Mouse (Mus musculus) megakaryocyte, embryonic 14.5 days (primary cell): Measurements from ENCODE around the gene Gm21887. TPM values are rescaled to one million over a fixed set of nuclear protein-coding genes. Genes with fewer than 3 reads are reported as not detected.
"Not testable (repeated sequence)": the region's sequence is repeated elsewhere in the genome, so short reads cannot be mapped to it uniquely, and the experiment has no call there.

ENCODE experiments used
- H3K27me3 ChIP-seq: replicated peaks from 2 replicates; pipeline ENCODE3; 2012; ENCODE audit warnings: inconsistent platforms
- H3K36me3 ChIP-seq: replicated peaks from 2 replicates; pipeline ENCODE3; 2012; ENCODE audit warnings: low read length, inconsistent platforms, mixed read lengths
- H3K4me1 ChIP-seq: 2 replicates; pipeline ENCODE4 v1.6.1; 2012; ENCODE audit warnings: inconsistent platforms
- H3K4me3 ChIP-seq: replicated peaks from 2 replicates; pipeline ENCODE3; 2012; ENCODE audit warnings: moderate library complexity, mild to moderate bottlenecking, inconsistent platforms
- H3K9me3 ChIP-seq: 2 replicates; pipeline ENCODE4 v1.6.1; 2012; ENCODE audit warnings: inconsistent platforms
- FLI1 ChIP-seq: IDR thresholded peaks from 2 replicates; pipeline ENCODE4 v1.6.1; 2012; ENCODE audit warnings: low read length, inconsistent platforms, mixed read lengths
- GATA1 ChIP-seq: IDR thresholded peaks from 3 replicates; pipeline ENCODE4 v1.6.1; 2012; ENCODE audit warnings: mixed read lengths, low read length, inconsistent platforms, borderline replicate concordance
- polyA plus RNA-seq: library from polyadenylated mRNA; stranded (reverse); fragments of >175 nt; gene quantifications from 2 replicates; pipeline ENCODE4 v1.2.3, GENCODE M21; 2012; ENCODE audit warnings: low replicate concordance; ENCODE audit not compliant: insufficient read depth

Gm21887 gene
- polyA plus RNA-seq, 1 experiment, result 1,328 TPM

- Histone ChIP-seq H3K9me3 (peaks cover 58% of the 10 kb centered on the region), H3K4me3 (peak overlapping the region; percentile 11)
- H3K36me3 ChIP-seq, H3K4me1 ChIP-seq, H3K27me3 ChIP-seq: not testable (repeated sequence)
- peak; percentile 11; the same call in 1 of the 3 replicates for TF ChIP-seq GATA1
Observed at GRCm38 (mm10) chrX:170008584-170008983, 875 bp upstream of the Gm21887 start.

- peaks cover 56% of the 10 kb centered on the region for H3K9me3 ChIP-seq
- H3K4me3 ChIP-seq, result peak overlapping the region; percentile 86
- not testable (repeated sequence) for H3K4me1 ChIP-seq, H3K27me3 ChIP-seq, H3K36me3 ChIP-seq
- peak; percentile 25; the same call in 1 of the 2 replicates for TF ChIP-seq FLI1
Observed at GRCm38 (mm10) chrX:170009801-170010221, 352 bp downstream of the Gm21887 start.

DNA sequence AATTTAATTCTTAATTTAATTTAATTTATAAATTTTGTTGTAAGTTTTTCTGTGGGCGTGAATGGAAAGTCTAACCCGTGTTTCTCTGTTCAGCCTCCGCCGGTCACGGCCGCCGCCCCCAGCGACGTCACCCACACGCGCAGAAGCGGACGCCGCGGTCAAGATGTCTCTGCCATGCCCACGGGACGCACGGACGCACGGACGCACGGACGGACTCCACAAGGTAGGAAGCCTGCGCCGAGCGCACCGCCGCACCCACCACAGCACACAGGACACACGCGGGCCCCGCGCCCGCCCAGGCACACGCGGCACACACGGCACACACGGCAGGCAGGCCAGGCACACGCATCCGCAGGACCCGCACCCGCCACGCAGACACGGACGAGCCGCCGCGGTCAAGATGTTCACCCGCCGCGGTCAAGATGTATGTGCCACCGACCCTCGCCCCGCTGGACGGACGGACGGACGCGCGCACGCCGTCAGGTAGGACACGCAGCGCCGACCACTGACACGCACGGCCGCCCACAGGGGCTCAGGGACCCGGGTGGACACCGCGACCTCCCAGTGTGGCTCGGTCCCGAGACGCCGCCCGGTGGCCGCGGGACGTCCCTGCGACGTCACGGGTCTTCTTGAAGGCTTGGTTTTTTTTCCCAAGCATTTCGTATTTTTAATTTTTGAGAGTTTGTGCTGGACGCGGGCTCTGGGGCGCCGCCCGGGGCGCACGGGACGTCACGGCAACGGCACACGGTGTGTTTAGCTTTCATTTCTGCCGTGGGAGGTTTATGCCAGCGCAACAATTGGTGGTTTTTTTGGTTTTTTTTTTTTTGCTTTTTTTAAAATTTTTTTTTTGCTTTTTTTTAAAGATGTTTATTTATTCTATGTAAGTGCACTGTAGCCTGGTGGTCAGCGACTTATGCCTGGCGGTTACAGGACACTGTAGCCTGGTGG, 1.4 kb downstream of the Gm21887 start:
- peak overlapping the region; percentile 84 for H3K4me3 ChIP-seq
- H3K27me3 ChIP-seq, H3K36me3 ChIP-seq, H3K4me1 ChIP-seq: not testable (repeated sequence)
- peaks cover 49% of the 10 kb centered on the region for H3K9me3 ChIP-seq
- TF ChIP-seq GATA1, result peak; percentile 75; the same call in 2 of the 3 replicates

- not testable (repeated sequence) for H3K4me1 ChIP-seq, H3K36me3 ChIP-seq, H3K27me3 ChIP-seq, H3K4me3 ChIP-seq
- peaks cover 49% of the 10 kb centered on the region for H3K9me3 ChIP-seq
Observed at GRCm38 (mm10) chrX:170011529-170011879, 2.0 kb downstream of the Gm21887 start.

DNA sequence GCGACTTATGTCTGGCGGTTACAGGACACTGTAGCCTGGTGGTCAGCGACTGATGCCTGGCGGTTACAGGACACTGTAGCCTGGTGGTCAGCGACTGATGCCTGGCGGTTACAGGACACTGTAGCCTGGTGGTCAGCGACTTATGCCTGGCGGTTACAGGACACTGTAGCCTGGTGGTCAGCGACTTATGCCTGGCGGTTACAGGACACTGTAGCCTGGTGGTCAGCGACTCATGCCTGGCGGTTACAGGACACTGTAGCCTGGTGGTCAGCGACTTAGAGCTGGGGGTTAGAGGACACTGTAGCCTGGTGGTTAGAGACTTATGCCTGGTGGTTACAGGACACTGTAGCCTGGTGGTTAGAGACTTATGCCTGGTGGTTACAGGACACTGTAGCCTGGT, 4.0 kb downstream of the Gm21887 start:
- Histone ChIP-seq H3K4me1 (peaks cover 11% of the 10 kb centered on the region), H3K9me3 (peaks cover 37% of the 10 kb centered on the region), H3K36me3 (peaks cover 14% of the 10 kb centered on the region)
- not testable (repeated sequence) for H3K27me3 ChIP-seq, H3K4me3 ChIP-seq

- Histone ChIP-seq H3K9me3 (peaks cover 37% of the 10 kb centered on the region), H3K4me1 (peaks cover 12% of the 10 kb centered on the region), H3K36me3 (peaks cover 19% of the 10 kb centered on the region)
- H3K27me3 ChIP-seq, H3K4me3 ChIP-seq: not testable (repeated sequence)
Observed at GRCm38 (mm10) chrX:170014038-170014437, 4.6 kb downstream of the Gm21887 start.

GRCm38 (mm10) chrX:170015883-170016282, 6.4 kb downstream of the Gm21887 start:
- H3K4me3 ChIP-seq, H3K4me1 ChIP-seq, H3K27me3 ChIP-seq: not testable (repeated sequence)
- Histone ChIP-seq H3K36me3 (peaks cover 24% of the 10 kb centered on the region), H3K9me3 (peaks cover 35% of the 10 kb centered on the region)

DNA sequence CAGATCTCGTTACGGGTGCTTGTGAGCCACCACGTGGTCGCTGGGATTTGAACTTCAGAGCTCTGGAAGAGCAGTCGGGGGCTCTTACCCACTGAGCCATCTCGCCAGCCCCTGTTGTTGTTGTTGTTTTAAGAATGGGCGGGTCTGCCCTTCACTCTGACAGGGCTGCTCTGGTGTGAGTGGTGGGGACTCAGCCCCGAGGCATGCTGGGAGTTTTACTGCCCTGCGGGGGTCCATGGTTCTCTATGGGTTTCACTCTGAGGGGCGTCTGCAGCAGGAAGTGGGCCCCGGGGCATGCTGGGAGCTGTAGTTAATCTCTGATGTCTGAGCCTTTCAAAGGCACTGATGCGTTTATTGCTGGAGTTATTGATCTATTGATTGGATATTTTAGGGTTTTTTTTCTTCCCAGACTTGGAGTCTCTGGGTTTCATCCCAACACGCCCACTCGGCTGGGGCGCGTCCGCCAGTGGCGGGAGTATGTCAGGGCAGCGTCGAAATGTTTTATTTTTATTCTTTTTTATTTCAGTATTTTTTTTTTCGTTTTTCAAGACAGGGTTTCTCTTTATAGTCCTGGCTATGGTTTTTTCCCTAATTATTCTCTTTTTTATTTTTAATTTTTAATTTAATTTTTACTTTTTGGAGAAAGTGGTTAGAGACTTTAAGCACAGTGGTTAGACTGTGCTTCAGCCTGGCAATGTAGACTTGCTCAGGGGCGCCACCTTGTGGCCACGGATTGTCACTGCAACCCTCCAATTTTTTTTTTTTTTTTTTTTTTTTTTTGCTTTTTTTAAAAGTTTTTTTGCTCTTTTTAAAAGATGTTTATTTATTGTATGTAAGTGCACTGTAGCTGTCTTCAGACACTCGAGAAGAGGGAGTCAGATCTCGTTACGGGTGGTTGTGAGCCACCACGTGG, 8.1 kb downstream of the Gm21887 start:
- Histone ChIP-seq H3K9me3 (peaks cover 37% of the 10 kb centered on the region), H3K36me3 (peaks cover 29% of the 10 kb centered on the region)
- not testable (repeated sequence) for H3K4me3 ChIP-seq, H3K4me1 ChIP-seq, H3K27me3 ChIP-seq

DNA sequence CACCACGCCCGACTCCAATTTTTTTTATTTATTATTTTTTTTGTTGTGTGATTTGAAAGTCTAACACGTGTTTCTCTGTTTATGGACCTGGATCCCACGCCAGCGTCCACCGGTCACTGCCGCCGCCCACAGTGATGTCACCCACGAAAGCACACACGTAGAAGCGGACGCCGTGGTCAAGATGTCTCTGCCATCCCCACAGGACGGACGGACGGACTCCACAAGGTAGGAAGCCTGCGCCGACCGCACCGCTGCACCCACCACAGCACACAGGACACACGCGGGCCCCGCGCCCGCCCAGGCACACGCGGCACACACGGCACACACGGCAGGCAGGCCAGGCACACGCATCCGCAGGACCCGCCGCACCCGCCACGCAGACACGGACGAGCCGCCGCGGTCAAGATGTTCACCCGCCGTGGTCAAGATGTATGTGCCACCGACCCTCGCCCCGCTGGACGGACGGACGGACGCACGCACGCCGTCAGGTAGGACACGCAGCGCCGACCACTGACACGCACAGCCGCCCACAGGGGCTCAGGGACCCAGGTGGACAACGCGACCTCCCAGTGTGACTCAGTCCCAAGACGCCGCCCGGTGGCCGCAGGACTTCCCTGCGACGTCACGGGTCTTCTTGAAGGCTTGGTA, 9.2 kb downstream of the Gm21887 start:
- not testable (repeated sequence) for H3K27me3 ChIP-seq, H3K4me1 ChIP-seq
- H3K36me3 ChIP-seq, result peaks cover 29% of the 10 kb centered on the region
- peaks cover 35% of the 10 kb centered on the region for H3K9me3 ChIP-seq
- H3K4me3 ChIP-seq, result peak overlapping the region; percentile 5

DNA sequence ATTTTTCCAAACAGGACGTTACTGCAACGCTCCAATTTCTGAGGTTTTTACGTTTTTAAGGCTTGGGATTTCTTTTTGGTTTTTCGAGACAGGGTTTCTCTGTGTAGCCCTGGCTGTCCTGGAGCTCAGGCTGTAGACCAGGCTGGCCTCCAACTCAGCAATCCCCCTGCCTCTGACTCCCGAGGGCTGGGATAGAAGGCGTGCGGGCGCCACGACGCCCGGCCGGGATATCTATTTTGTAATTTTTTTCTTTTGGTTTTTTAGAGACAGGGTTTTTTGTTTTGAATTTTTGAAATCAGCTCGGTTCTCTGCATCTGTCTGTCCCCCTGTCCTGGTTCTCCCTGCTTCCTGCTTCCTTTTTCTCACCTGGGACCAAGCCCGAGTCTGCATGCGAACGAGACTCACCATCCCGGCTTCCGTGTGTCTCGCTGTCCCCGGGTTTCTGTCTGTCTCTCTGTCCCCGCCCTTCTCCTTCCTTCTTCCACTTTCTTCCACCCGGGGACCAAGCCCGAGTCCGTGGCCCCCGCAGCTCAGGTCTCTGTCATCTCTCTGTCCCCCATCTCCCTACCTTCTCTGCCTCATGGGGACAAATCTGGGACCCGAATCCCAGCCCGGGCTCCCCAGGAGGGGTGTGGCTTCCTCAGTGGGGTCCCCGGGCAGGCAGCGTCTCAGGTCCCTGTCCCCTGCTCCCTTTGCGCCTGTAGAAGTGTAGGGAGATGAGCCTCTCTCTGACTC, 9.9 kb downstream of the Gm21887 start:
- Histone ChIP-seq H3K9me3 (peaks cover 31% of the 10 kb centered on the region), H3K36me3 (peaks cover 29% of the 10 kb centered on the region)
- H3K4me3 ChIP-seq, H3K27me3 ChIP-seq, H3K4me1 ChIP-seq: not testable (repeated sequence)

DNA sequence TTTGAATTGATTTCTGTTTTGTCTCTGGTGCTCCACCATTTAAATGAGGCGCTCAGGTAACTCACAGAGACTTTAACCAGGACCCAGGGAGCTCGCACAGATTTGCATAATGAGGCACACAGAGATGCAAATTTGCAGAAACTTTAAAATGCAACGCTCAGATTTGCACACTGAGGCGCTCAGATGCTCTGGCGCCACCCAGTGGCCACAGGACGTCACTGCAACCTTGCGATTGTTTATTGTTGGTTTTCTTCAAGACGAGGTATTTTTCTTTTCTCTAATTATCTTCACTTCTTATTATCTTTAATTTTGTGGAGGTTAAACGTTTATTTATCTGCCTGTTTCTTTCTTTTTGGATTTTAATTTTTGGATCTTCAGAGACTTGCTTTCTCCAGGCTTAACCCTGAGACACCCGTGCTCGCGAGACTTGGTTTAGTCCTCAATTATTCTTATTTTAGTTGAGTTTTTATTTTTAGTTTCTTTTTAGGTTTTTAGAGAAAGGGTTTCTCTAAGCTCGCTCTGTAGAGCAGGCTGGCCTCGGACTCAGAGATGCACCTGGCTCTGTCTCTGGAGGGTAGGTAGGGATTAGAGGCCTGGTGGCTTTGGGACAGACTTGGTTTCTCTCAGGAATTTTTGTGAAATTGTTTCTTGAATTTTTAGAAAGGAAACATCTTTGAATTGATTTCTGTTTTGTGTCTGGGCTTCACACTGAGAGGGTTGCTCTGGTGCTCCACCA, 10.7 kb downstream of the Gm21887 start:
- peaks cover 29% of the 10 kb centered on the region for H3K36me3 ChIP-seq
- not testable (repeated sequence) for H3K4me1 ChIP-seq, H3K27me3 ChIP-seq, H3K4me3 ChIP-seq
- H3K9me3 ChIP-seq, result peaks cover 31% of the 10 kb centered on the region

DNA sequence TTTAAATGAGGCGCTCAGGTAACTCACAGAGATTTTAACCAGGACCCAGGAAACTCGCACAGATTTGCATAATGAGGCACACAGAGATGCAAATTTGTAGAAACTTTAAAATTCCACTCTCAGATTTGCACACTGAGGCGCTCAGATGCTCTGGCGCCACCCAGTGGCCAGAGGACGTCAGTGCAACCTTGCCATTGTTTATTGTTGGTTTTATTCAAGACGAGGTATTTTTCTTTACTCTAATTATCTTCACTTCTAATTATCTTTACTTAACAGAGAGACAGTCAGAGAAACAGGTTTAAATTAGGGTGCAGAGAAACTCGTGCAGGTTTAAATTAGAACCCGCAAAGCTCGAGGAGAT, 11.2 kb downstream of the Gm21887 start:
- H3K36me3 ChIP-seq, result peaks cover 29% of the 10 kb centered on the region
- not testable (repeated sequence) for H3K4me3 ChIP-seq, H3K4me1 ChIP-seq, H3K27me3 ChIP-seq
- peaks cover 31% of the 10 kb centered on the region for H3K9me3 ChIP-seq

GRCm38 (mm10) chrX:170021205-170021604, 11.7 kb downstream of the Gm21887 start:
- H3K36me3 ChIP-seq, result peaks cover 29% of the 10 kb centered on the region
- not testable (repeated sequence) for H3K27me3 ChIP-seq, H3K4me3 ChIP-seq, H3K4me1 ChIP-seq
- peaks cover 31% of the 10 kb centered on the region for H3K9me3 ChIP-seq
